Mouse (Mus musculus) frontal cortex, postnatal 14 days (tissue): ENCODE measurements at regions not wholly inside any gene's neighbourhood (a gene's known extent, or its start where the extent isn't known, plus 50 kb on each side); places are given as distances from the start of the nearest gene placed in this dataset.
A peak's percentile ranks its signal among the peaks of the same experiment; 100 is the strongest.

Source experiments
- DNase-seq, 2 experiments: peaks; one replicate each; pipeline ENCODE4 v3.0.0; 2022; ENCODE audit warnings: low spot score in 2 of 2

- DNase-seq, result no peak
Observed at GRCm38 (mm10) chr8:38927426-38927825, 1747.5 kb upstream of the Adam24 start.

- DNase-seq, result peak in 1 of 2 experiments; percentile 4
Observed at GRCm38 (mm10) chr8:38927867-38928266, 1747.0 kb upstream of the Adam24 start.

- no peak for DNase-seq
Observed at GRCm38 (mm10) chr8:38928340-38928739, 1746.5 kb upstream of the Adam24 start.
